Mouse (Mus musculus) kidney, adult 2 months (tissue): ENCODE results near the gene Smim15. TPM values are rescaled to one million over a fixed set of nuclear protein-coding genes. Genes with fewer than 3 reads are reported as not detected.

Experiments
- DNase-seq: peaks from one replicate; pipeline ENCODE4 v3.0.0; 2021
- H3K27ac ChIP-seq: fragments of 200-500 bp; 2 replicates; pipeline ENCODE4 v1.5.1; 2012; ENCODE audit warnings: low read depth, low read length, control low read depth, inconsistent platforms; ENCODE audit not compliant: insufficient read depth
- H3K27me3 ChIP-seq: fragments of 200-500 bp; replicated peaks from 2 replicates; pipeline ENCODE4 v1.6.1; 2012; ENCODE audit warnings: mild to moderate bottlenecking, moderate library complexity, low read length, inconsistent platforms; ENCODE audit not compliant: control insufficient read depth, insufficient read depth
- H3K36me3 ChIP-seq: fragments of 200-500 bp; 2 replicates; pipeline ENCODE4 v1.6.1; 2012; ENCODE audit warnings: mild to moderate bottlenecking, moderate library complexity, low read length, inconsistent platforms; ENCODE audit not compliant: control insufficient read depth, insufficient read depth
- H3K4me1 ChIP-seq: fragments of 200-500 bp; 2 replicates; pipeline ENCODE4 v1.6.1; 2011; ENCODE audit warnings: low read length; ENCODE audit not compliant: control insufficient read depth, insufficient read depth
- H3K4me3 ChIP-seq: fragments of 200-500 bp; 2 replicates; pipeline ENCODE4 v1.5.1; 2011; ENCODE audit warnings: mild to moderate bottlenecking, low read depth, low read length, control low read depth; ENCODE audit not compliant: insufficient read depth
- CTCF ChIP-seq: fragments of 200-500 bp; conservative IDR thresholded peaks from 2 replicates; pipeline ENCODE4 v1.5.1; 2011; ENCODE audit warnings: low read depth, mild to moderate bottlenecking, control low read depth, low read length, moderate library complexity, mixed read lengths; ENCODE audit not compliant: insufficient read depth, insufficient read length
- POLR2A ChIP-seq: fragments of 200-500 bp; IDR thresholded peaks from one replicate; pipeline ENCODE4 v1.6.1; 2011; ENCODE audit warnings: low read depth, low read length, control low read depth
- WGBS: fragments of 180-500 bp; shearing (Covaris S2); methylation state at CpG from one replicate; pipeline ENCODE4 v1.1.7; 2018; 5-methylcytosine and 5-hydroxymethylcytosine counted together
- polyA plus RNA-seq: library from polyadenylated mRNA; depleted of rRNA; stranded (reverse); fragments of >200 nt; gene quantifications from 2 replicates; pipeline ENCODE4 v1.2.3, GENCODE M21; 2012

The Smim15 gene
- polyA plus RNA-seq, 1 experiment = 12.5 TPM

- H3K36me3 ChIP-seq = no peaks in the 10 kb centered on the region
- no peak for DNase-seq
- peaks cover 9% of the 10 kb centered on the region for H3K4me1 ChIP-seq
- 83% methylated on average over 3 of the region's 3 CpGs for WGBS
- H3K27me3 ChIP-seq = no peaks in the 10 kb centered on the region
- no peak overlapping the region for H3K4me3 ChIP-seq
- no peak for TF ChIP-seq CTCF
- TF ChIP-seq POLR2A = no peak
- no peak overlapping the region for H3K27ac ChIP-seq
These were observed 1.4 kb downstream of the Smim15 start for GRCm38 (mm10) chr13:108045646-108046045.

- WGBS = 82% methylated on average over 3 of the region's 3 CpGs
- no peak for DNase-seq
- Histone ChIP-seq H3K27me3 (no peaks in the 10 kb centered on the region), H3K27ac (no peak overlapping the region), H3K36me3 (no peaks in the 10 kb centered on the region), H3K4me1 (peaks cover 9% of the 10 kb centered on the region), H3K4me3 (no peak overlapping the region)
- TF ChIP-seq POLR2A = no peak
- no peak for TF ChIP-seq CTCF
These were observed 1.8 kb downstream of the Smim15 start for GRCm38 (mm10) chr13:108046071-108046470.

GRCm38 (mm10) chr13:108046891-108047290 lies 2.6 kb downstream of the Smim15 start:
- WGBS = 48% methylated on average over 6 of the region's 6 CpGs
- peaks cover 6% of the 10 kb centered on the region for H3K4me1 ChIP-seq

GRCm38 (mm10) chr13:108047364-108047763 lies 3.1 kb downstream of the Smim15 start:
- Histone ChIP-seq H3K4me3 (no peak overlapping the region), H3K36me3 (no peaks in the 10 kb centered on the region), H3K4me1 (peaks cover 6% of the 10 kb centered on the region), H3K27ac (no peak overlapping the region), H3K27me3 (no peaks in the 10 kb centered on the region)
- TF ChIP-seq CTCF (no peak), POLR2A (no peak)
- DNase-seq = no peak
- 82% methylated on average over 6 of the region's 6 CpGs for WGBS

More at GRCm38 (mm10) chr13:108046891-108047290, 2.6 kb downstream of the Smim15 start:
- Histone ChIP-seq H3K36me3 (no peaks in the 10 kb centered on the region), H3K27ac (no peak overlapping the region), H3K4me3 (no peak overlapping the region), H3K27me3 (no peaks in the 10 kb centered on the region)
- DNase-seq = no peak
- TF ChIP-seq POLR2A = no peak
- no peak for TF ChIP-seq CTCF

GRCm38 (mm10) chr13:108056896-108057295 lies 12.7 kb downstream of the Smim15 start:
- Histone ChIP-seq H3K4me1 (peaks cover 7% of the 10 kb centered on the region; the same call in 1 of the 2 replicates), H3K27ac (no peak overlapping the region), H3K36me3 (no peaks in the 10 kb centered on the region), H3K27me3 (no peaks in the 10 kb centered on the region), H3K4me3 (no peak overlapping the region)
- no peak for DNase-seq
- 61% methylated on average over 3 of the region's 3 CpGs for WGBS
- no peak for TF ChIP-seq CTCF
- no peak for TF ChIP-seq POLR2A

- 27% methylated on average over 7 of the region's 7 CpGs for WGBS
- TF ChIP-seq POLR2A = no peak
- TF ChIP-seq CTCF = no peak
- H3K36me3 ChIP-seq = no peaks in the 10 kb centered on the region
- no peak overlapping the region for H3K27ac ChIP-seq
- peak; percentile 60 for DNase-seq
- no peak overlapping the region for H3K4me3 ChIP-seq
- no peaks in the 10 kb centered on the region for H3K27me3 ChIP-seq
- peaks cover 7% of the 10 kb centered on the region; the same call in 1 of the 2 replicates for H3K4me1 ChIP-seq
These were observed 16.1 kb downstream of the Smim15 start for GRCm38 (mm10) chr13:108060286-108060885.

GRCm38 (mm10) chr13:108060936-108061578 lies 16.8 kb downstream of the Smim15 start:
- Histone ChIP-seq H3K27ac (no peak overlapping the region), H3K4me3 (no peak overlapping the region), H3K27me3 (no peaks in the 10 kb centered on the region), H3K4me1 (peaks cover 7% of the 10 kb centered on the region; the same call in 1 of the 2 replicates), H3K36me3 (no peaks in the 10 kb centered on the region)
- peak; percentile 25 for DNase-seq
- TF ChIP-seq POLR2A = no peak
- no peak for TF ChIP-seq CTCF
- WGBS = 70% methylated on average over 8 of the region's 8 CpGs
